Mouse (Mus musculus): ENCODE data around the gene Farp1.

Gene Farp1

GRCm38 (mm10) chr14:121261229-121261879 lies 226.4 kb downstream of the Farp1 start:
- no peak for DNase-seq (ENCODE audit: low read depth, low spot score)

- DNase-seq (ENCODE audit: low read depth, low spot score), result peak; percentile 55
Measured at GRCm38 (mm10) chr14:121262606-121263005, 227.6 kb downstream of the Farp1 start.

- no peak for DNase-seq (ENCODE audit: low read depth, low spot score)
Measured at GRCm38 (mm10) chr14:121263912-121264311, 228.9 kb downstream of the Farp1 start.

GRCm38 (mm10) chr14:121264453-121264852 lies 229.5 kb downstream of the Farp1 start:
- no peak for DNase-seq (ENCODE audit: low read depth, low spot score)

- DNase-seq (ENCODE audit: low read depth, low spot score), result no peak
Measured at GRCm38 (mm10) chr14:121267801-121268200, 232.8 kb downstream of the Farp1 start.

GRCm38 (mm10) chr14:121270490-121270889 lies 235.5 kb downstream of the Farp1 start:
- no peak for DNase-seq (ENCODE audit: low read depth, low spot score)

GRCm38 (mm10) chr14:121274985-121275384 lies 240.0 kb downstream of the Farp1 start:
- DNase-seq (ENCODE audit: low read depth, low spot score), result no peak

- DNase-seq (ENCODE audit: low read depth, low spot score), result no peak
Measured at GRCm38 (mm10) chr14:121276016-121276415, 241.0 kb downstream of the Farp1 start.

GRCm38 (mm10) chr14:121279106-121279505 lies 244.1 kb downstream of the Farp1 start:
- peak; percentile 63 for DNase-seq (ENCODE audit: low read depth, low spot score)

GRCm38 (mm10) chr14:121280601-121281335 lies 245.8 kb downstream of the Farp1 start:
- DNase-seq (ENCODE audit: low read depth, low spot score), result no peak

- no peak for DNase-seq (ENCODE audit: low read depth, low spot score)
Measured at GRCm38 (mm10) chr14:121281336-121281710, 246.3 kb downstream of the Farp1 start.

- DNase-seq (ENCODE audit: low read depth, low spot score), result no peak
Measured at GRCm38 (mm10) chr14:121285379-121286120, 250.6 kb downstream of the Farp1 start.

GRCm38 (mm10) chr14:121291881-121292280 lies 256.9 kb downstream of the Farp1 start:
- DNase-seq (ENCODE audit: low read depth, low spot score), result no peak

- no peak for DNase-seq (ENCODE audit: low read depth, low spot score)
Measured at GRCm38 (mm10) chr14:121292391-121292790, 257.4 kb downstream of the Farp1 start.

- DNase-seq (ENCODE audit: low read depth, low spot score), result no peak
Measured at GRCm38 (mm10) chr14:121294484-121294883, 259.5 kb downstream of the Farp1 start.

GRCm38 (mm10) chr14:121297103-121297502 lies 262.1 kb downstream of the Farp1 start:
- DNase-seq (ENCODE audit: low read depth, low spot score), result no peak

- DNase-seq (ENCODE audit: low read depth, low spot score), result no peak
Measured at GRCm38 (mm10) chr14:121298537-121298936, 263.5 kb downstream of the Farp1 start.

- no peak for DNase-seq (ENCODE audit: low read depth, low spot score)
Measured at GRCm38 (mm10) chr14:121299093-121299492, 264.1 kb downstream of the Farp1 start.

- no peak for DNase-seq (ENCODE audit: low read depth, low spot score)
Measured at GRCm38 (mm10) chr14:121304523-121304922, 269.5 kb downstream of the Farp1 start.

GRCm38 (mm10) chr14:121305316-121306064 lies 270.5 kb downstream of the Farp1 start:
- DNase-seq (ENCODE audit: low read depth, low spot score), result no peak

- DNase-seq (ENCODE audit: low read depth, low spot score), result no peak
Measured at GRCm38 (mm10) chr14:121309909-121310308, 274.9 kb downstream of the Farp1 start.
